Mouse (Mus musculus) ES-E14 (cell line): ENCODE data around the gene Zfp827.

Experiments used
- CHD2 ChIP-seq: IDR thresholded peaks from 2 replicates; pipeline ENCODE4 v1.6.1; 2014; ENCODE audit warnings: mild to moderate bottlenecking, low read depth, low read length, inconsistent platforms
- HCFC1 ChIP-seq: IDR thresholded peaks from 2 replicates; pipeline ENCODE4 v1.6.1; 2012; ENCODE audit warnings: low read length, inconsistent platforms, borderline replicate concordance; ENCODE audit not compliant: insufficient read depth
- ZNF384 ChIP-seq: IDR thresholded peaks from 2 replicates; pipeline ENCODE4 v1.6.1; 2012; ENCODE audit warnings: low read depth, low read length, inconsistent platforms

GRCm38 (mm10) chr8:79225586-79225985 is 197.3 kb downstream of the Zfp827 start:
- no peak for TF ChIP-seq ZNF384
- TF ChIP-seq CHD2 = no peak
- no peak for TF ChIP-seq HCFC1
